8 mouse cellular contexts compared by ENCODE assay signal in the genomic region with DNA sequence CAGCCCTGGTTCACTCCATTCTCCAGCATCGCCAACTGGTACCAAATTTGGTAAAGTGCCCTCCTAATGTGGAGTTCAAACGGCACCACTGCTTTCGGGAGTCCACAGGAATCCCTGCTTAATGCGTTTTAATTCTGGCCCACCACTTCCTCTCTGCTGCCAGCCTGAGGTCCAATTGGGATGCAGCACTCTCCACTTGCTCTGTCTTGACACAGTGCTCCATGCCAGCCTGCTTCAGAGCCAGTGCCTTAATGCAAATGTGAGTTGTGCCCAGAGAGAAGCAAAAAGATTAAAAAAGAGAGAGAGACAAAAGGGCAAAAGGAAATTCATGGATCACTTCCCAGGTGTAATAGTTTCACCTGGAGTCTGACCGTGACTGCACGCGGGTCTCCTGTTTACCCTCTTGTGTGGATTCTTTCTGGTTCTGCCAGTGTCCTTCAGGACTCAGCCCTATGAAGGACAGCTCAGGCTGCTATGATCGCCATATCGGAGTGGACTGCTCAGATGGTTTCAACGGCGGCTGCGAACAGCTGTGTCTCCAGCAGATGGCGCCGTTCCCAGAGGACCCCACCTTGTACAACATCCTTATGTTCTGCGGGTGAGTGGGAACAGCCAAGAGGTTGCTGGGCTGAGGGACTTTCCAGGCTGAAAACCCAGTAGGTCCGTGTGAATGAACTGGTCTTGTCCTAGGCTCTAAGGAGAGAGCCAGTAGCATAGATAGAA.
DNase-seq lines count a peak whose midpoint lies in the region; ATAC-seq and TF ChIP-seq lines count a peak whose summit lies in the region.

No protein-coding gene starts in this region.

- ATAC-seq in forebrain, embryonic 16.5 days: peak; percentile 67; the same call in 1 of the 2 replicates
- peak; percentile 61 for ATAC-seq in hindbrain, embryonic 12.5 days (ENCODE audit: low FRiP score)
- peak; percentile 71 for ATAC-seq in stomach, embryonic 14.5 days (ENCODE audit: insufficient number of reproducible peaks, insufficient read depth, low FRiP score, low read depth)

- intact Hi-C loops in left cerebral cortex, adult 2 months (cut with DNase I): no loop called here

- H3K9ac ChIP-seq in forebrain, embryonic 16.5 days (replicated peaks; ENCODE audit: low read depth, low read length): no peak overlapping the region
- H3K9ac ChIP-seq in hindbrain, embryonic 12.5 days: no peak overlapping the region
- no peak overlapping the region for H3K9ac ChIP-seq in stomach, embryonic 14.5 days (replicated peaks; ENCODE audit: low read depth, low read length)

- no peaks in the 10 kb centered on the region for H3K27me3 ChIP-seq in forebrain, embryonic 16.5 days (replicated peaks; ENCODE audit: control insufficient read depth, insufficient read depth, low read length)
- H3K27me3 ChIP-seq in hindbrain, embryonic 12.5 days: no peaks in the 10 kb centered on the region
- no peaks in the 10 kb centered on the region for H3K27me3 ChIP-seq in stomach, embryonic 14.5 days (ENCODE audit: control insufficient read depth, insufficient read depth, low read length)

- no peaks in the 10 kb centered on the region for H3K4me1 ChIP-seq in forebrain, embryonic 16.5 days (replicated peaks; ENCODE audit: control insufficient read depth, insufficient read depth, low read length)
- no peaks in the 10 kb centered on the region for H3K4me1 ChIP-seq in hindbrain, embryonic 12.5 days
- H3K4me1 ChIP-seq in stomach, embryonic 14.5 days (ENCODE audit: control insufficient read depth, insufficient read depth, low read length): no peaks in the 10 kb centered on the region

- no peaks in the 10 kb centered on the region for H3K9me3 ChIP-seq in forebrain, embryonic 16.5 days (ENCODE audit: control insufficient read depth, low read length)
- H3K9me3 ChIP-seq in hindbrain, embryonic 12.5 days (replicated peaks): no peaks in the 10 kb centered on the region
- H3K9me3 ChIP-seq in stomach, embryonic 14.5 days (ENCODE audit: control insufficient read depth, low read depth, low read length): no peaks in the 10 kb centered on the region

- peak; percentile 62 for DNase-seq in ZHBTc4 (ENCODE audit: low read depth, low spot score)
- peak; percentile 13 to 25 for DNase-seq in cerebellum, adult 18-20 months
- DNase-seq in left cerebral cortex, adult 2 months (ENCODE audit: extremely low spot score in 1 of 2, low spot score in 2 of 2): peak; percentile 48 to 55
- peak; percentile 55 for DNase-seq in mesoderm, embryonic 11.5 days (ENCODE audit: low read depth, low spot score)
- no peak for DNase-seq in spleen, postnatal 36 days (ENCODE audit: low spot score in 2 of 2)

- 44% methylated on average over 16 of the region's 16 CpGs for WGBS in forebrain, embryonic 16.5 days
- WGBS in hindbrain, embryonic 12.5 days: 47% methylated on average over 16 of the region's 16 CpGs
- WGBS in stomach, embryonic 14.5 days: 38% methylated on average over 16 of the region's 16 CpGs

- TF ChIP-seq CTCF in left cerebral cortex, adult 2 months (IDR thresholded peaks at IDR 0.05): peak; percentile 63

- H3K36me3 ChIP-seq in forebrain, embryonic 16.5 days (ENCODE audit: control insufficient read depth, insufficient read depth): peaks cover 14% of the 10 kb centered on the region
- peaks cover 4% of the 10 kb centered on the region; the same call in 1 of the 2 replicates for H3K36me3 ChIP-seq in hindbrain, embryonic 12.5 days
- no peaks in the 10 kb centered on the region for H3K36me3 ChIP-seq in stomach, embryonic 14.5 days (ENCODE audit: control insufficient read depth, insufficient read depth, low read length)

- no peak overlapping the region for H3K4me3 ChIP-seq in forebrain, embryonic 16.5 days (replicated peaks; ENCODE audit: low read length)
- H3K4me3 ChIP-seq in hindbrain, embryonic 12.5 days: no peak overlapping the region
- no peak overlapping the region for H3K4me3 ChIP-seq in left cerebral cortex, adult 2 months
- H3K4me3 ChIP-seq in stomach, embryonic 14.5 days (ENCODE audit: low read depth, low read length): no peak overlapping the region

- no peak overlapping the region for H3K4me2 ChIP-seq in forebrain, embryonic 16.5 days (ENCODE audit: low read length)
- H3K4me2 ChIP-seq in hindbrain, embryonic 12.5 days (replicated peaks): no peak overlapping the region
- no peak overlapping the region for H3K4me2 ChIP-seq in stomach, embryonic 14.5 days (replicated peaks; ENCODE audit: low read depth, low read length)

- no peak overlapping the region for H3K27ac ChIP-seq in forebrain, embryonic 16.5 days (ENCODE audit: low read length)
- no peak overlapping the region for H3K27ac ChIP-seq in hindbrain, embryonic 12.5 days
- H3K27ac ChIP-seq in left cerebral cortex, adult 2 months: no peak overlapping the region
- H3K27ac ChIP-seq in stomach, embryonic 14.5 days (ENCODE audit: low read length): no peak overlapping the region

Comparison
In these comparisons a context has a peak if more than half of its experiments do, and no peak if none do; other contexts are left out.
1. DNase-seq: peak in ZHBTc4 (single experiment), cerebellum, adult 18-20 months (2 of 2), left cerebral cortex, adult 2 months (2 of 2) and mesoderm, embryonic 11.5 days (single experiment); none in spleen, postnatal 36 days (0 of 2).
2. Peak in every context shown above with its lines, with median percentiles within 50 percentile points of each other: ATAC-seq.